Mouse (Mus musculus) stomach, embryonic 14.5 days (tissue): ENCODE results near the gene Elmo3. TPM values are rescaled to one million over a fixed set of nuclear protein-coding genes. Genes with fewer than 3 reads are reported as not detected.

Experiments used
- ATAC-seq: fragments of 200-750 bp; cut with Nextera tagmentation; 2 replicates; pipeline ENCODE4 v1.8.0; 2017; ENCODE audit warnings: low read depth, moderate TSS enrichment; ENCODE audit not compliant: insufficient number of reproducible peaks, insufficient read depth, low FRiP score
- H3K27ac ChIP-seq: fragments of 300-500 bp; sonication (generic); 2 replicates; pipeline ENCODE4 v1.5.1; 2014; ENCODE audit warnings: mild to moderate bottlenecking, low read length, moderate library complexity, mixed read lengths
- H3K27me3 ChIP-seq: fragments of 300-500 bp; sonication (generic); 2 replicates; pipeline ENCODE4 v1.6.1; 2014; ENCODE audit warnings: low read length, control low read depth, mixed read lengths; ENCODE audit not compliant: control insufficient read depth, insufficient read depth
- H3K36me3 ChIP-seq: fragments of 300-500 bp; sonication (generic); 2 replicates; pipeline ENCODE4 v1.6.1; 2014; ENCODE audit warnings: mild to moderate bottlenecking, control low read depth, low read length, moderate library complexity, mixed read lengths; ENCODE audit not compliant: control insufficient read depth, insufficient read depth
- H3K4me1 ChIP-seq: fragments of 300-500 bp; sonication (generic); 2 replicates; pipeline ENCODE4 v1.6.1; 2014; ENCODE audit warnings: low read length, control low read depth, mixed read lengths; ENCODE audit not compliant: control insufficient read depth, insufficient read depth
- H3K4me2 ChIP-seq: fragments of 300-500 bp; sonication (generic); replicated peaks from 2 replicates; pipeline ENCODE4 v1.6.1; 2014; ENCODE audit warnings: low read depth, low read length, control low read depth
- H3K4me3 ChIP-seq: fragments of 300-500 bp; sonication (generic); 2 replicates; pipeline ENCODE4 v1.5.1; 2014; ENCODE audit warnings: low read depth, low read length, control low read depth
- H3K9ac ChIP-seq: fragments of 300-500 bp; sonication (generic); replicated peaks from 2 replicates; pipeline ENCODE4 v1.6.1; 2014; ENCODE audit warnings: low read depth, mild to moderate bottlenecking, control low read depth, low read length, moderate library complexity, mixed read lengths
- H3K9me3 ChIP-seq: fragments of 300-500 bp; sonication (generic); 2 replicates; pipeline ENCODE4 v1.6.1; 2016; ENCODE audit warnings: low read depth, low read length, control low read depth; ENCODE audit not compliant: control insufficient read depth
- WGBS: fragments of 180-500 bp; shearing (Covaris S2); extraction: QIAGEN DNeasy Blood & Tissue Kit; methylation state at CpG from one replicate; pipeline ENCODE4 v1.1.7; 2014; 5-methylcytosine and 5-hydroxymethylcytosine counted together
- polyA plus RNA-seq: library from polyadenylated mRNA; unstranded; fragments of >200 nt; fragmentation: Nextera tagmentation; extraction: Ambion mirVana; gene quantifications from 2 replicates; pipeline ENCODE4 v1.2.1, GENCODE M21; 2014

Elmo3 gene
- polyA plus RNA-seq, 1 experiment from 2014 or later: 15.2 TPM

DNA sequence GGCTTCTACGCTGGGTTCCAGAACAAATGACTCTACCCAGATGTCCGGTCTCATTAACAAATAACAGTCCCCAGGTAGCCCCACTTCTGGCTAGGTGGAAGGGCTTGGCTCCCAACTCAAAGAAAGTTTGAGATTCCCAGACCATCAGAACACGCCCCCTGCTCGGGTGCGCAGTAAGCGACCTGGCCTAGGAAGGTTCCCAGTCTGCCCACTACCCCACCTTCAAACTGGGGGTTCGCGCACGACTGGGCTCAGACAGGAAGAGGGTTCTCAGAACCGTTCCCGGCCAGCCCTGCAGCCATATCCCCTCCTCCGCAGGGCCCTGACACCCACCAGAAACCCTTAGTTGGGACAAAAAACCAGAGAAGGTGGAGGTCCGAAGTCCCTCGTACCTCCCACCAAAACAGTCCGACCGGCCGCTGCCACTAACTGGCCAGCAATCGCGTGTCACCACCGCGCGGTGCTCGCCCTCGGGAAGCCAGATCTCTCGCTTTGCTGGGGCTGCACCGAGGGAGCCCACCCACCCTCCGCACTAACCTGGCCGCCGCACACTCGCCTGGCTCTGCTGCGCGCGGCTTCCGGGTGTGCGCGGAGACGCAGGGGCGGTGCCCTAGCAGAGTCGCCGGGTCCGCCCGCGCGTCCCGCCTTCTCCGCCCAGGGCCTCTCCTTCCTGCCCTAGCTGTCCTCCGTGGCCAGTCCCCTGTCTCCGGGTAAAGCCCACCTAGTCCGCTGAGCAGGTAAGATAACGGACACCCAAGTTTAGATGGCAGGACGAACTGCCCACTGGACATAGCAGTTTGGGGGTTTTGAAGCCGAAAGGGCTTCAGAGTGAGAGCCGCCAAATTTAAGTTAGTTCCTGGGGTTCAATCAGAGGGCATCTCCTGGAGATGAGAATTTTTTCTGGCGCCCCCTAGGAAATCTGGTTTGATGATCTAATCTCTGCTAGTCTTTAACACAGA lies 41.1 kb upstream of the Elmo3 start, which contains the start of the genes Tradd and Fbxl8:
Tradd (minus strand) TSS at position 586 of the 959 bp plus-strand sequence.
Fbxl8 (plus strand) TSS at position 625 of the 959 bp plus-strand sequence.
- Histone ChIP-seq H3K4me3 (peak within 1 kb of the TSS; percentile 71), H3K9ac (peak within 1 kb of the TSS; percentile 41), H3K27ac (no peak within 1 kb of the TSS), H3K4me1 (peaks cover 19% of the 10 kb centered on the region), H3K9me3 (no peaks in the 10 kb centered on the region), H3K27me3 (peaks cover 33% of the 10 kb centered on the region), H3K36me3 (no peaks in the 10 kb centered on the region), H3K4me2 (peak within 1 kb of the TSS; percentile 76)
- peak; percentile 83 for ATAC-seq
- WGBS: 1% methylated on average over 54 of the region's 54 CpGs

GRCm38 (mm10) chr8:105265128-105265527 lies 40.3 kb upstream of the Elmo3 start:
- H3K36me3 ChIP-seq: no peaks in the 10 kb centered on the region
- H3K9ac ChIP-seq: no peak overlapping the region; the same call in 1 of the 2 replicates
- H3K4me3 ChIP-seq: peak overlapping the region; percentile 71
- H3K27me3 ChIP-seq: peaks cover 32% of the 10 kb centered on the region
- no peaks in the 10 kb centered on the region for H3K9me3 ChIP-seq
- no peak overlapping the region for H3K27ac ChIP-seq
- peaks cover 21% of the 10 kb centered on the region for H3K4me1 ChIP-seq
- H3K4me2 ChIP-seq: peak overlapping the region; percentile 76
- 11% methylated on average over 10 of the region's 10 CpGs for WGBS
- ATAC-seq: no peak

GRCm38 (mm10) chr8:105266775-105267174 lies 38.6 kb upstream of the Elmo3 start:
- no peak overlapping the region for H3K9ac ChIP-seq
- H3K4me1 ChIP-seq: peaks cover 21% of the 10 kb centered on the region
- no peak overlapping the region for H3K4me2 ChIP-seq
- no peak for ATAC-seq
- WGBS: 26% methylated on average over 13 of the region's 13 CpGs
- H3K27me3 ChIP-seq: peaks cover 45% of the 10 kb centered on the region
- no peaks in the 10 kb centered on the region for H3K36me3 ChIP-seq
- no peak overlapping the region for H3K4me3 ChIP-seq
- H3K27ac ChIP-seq: no peak overlapping the region
- H3K9me3 ChIP-seq: no peaks in the 10 kb centered on the region

GRCm38 (mm10) chr8:105268342-105269074 lies 36.9 kb upstream of the Elmo3 start:
- under 1% methylated on average over 65 of the region's 65 CpGs for WGBS
- Histone ChIP-seq H3K27me3 (peaks cover 55% of the 10 kb centered on the region), H3K9ac (no peak overlapping the region; the same call in 1 of the 2 replicates), H3K4me3 (peak overlapping the region; percentile 40), H3K4me1 (peaks cover 21% of the 10 kb centered on the region), H3K9me3 (no peaks in the 10 kb centered on the region), H3K36me3 (no peaks in the 10 kb centered on the region), H3K4me2 (peak overlapping the region; percentile 76), H3K27ac (no peak overlapping the region)
- peak; percentile 38 for ATAC-seq

DNA sequence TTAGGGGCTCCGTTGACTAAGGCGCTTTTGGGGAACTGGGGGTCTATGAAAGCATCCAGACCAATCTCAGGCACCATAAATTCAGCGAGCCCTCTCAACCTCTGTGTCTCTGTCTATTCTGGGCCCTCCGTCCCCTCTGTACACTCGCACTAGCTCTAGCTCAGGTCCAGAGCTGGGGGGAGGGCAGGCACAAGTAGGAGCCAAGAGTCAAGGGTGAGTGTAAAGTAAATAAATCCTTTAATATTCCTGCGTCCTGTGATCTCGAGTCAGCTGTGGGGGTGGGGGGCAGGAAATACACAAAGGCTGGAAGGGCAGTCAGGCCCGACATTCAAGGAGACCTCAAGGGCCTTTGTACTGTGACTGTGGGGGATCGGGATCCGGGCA lies 36.3 kb upstream of the Elmo3 start:
- Histone ChIP-seq H3K4me1 (peaks cover 21% of the 10 kb centered on the region), H3K4me3 (peak overlapping the region; percentile 40), H3K27me3 (peaks cover 59% of the 10 kb centered on the region), H3K9me3 (no peaks in the 10 kb centered on the region), H3K9ac (0 out of 2 replicates have a peak overlapping the region, but pooled peaks have one; percentile 15), H3K36me3 (no peaks in the 10 kb centered on the region), H3K27ac (no peak overlapping the region), H3K4me2 (peak overlapping the region; percentile 76)
- no peak for ATAC-seq
- 2% methylated on average over 10 of the region's 10 CpGs for WGBS

- H3K36me3 ChIP-seq: no peaks in the 10 kb centered on the region
- H3K9me3 ChIP-seq: no peaks in the 10 kb centered on the region
- H3K27me3 ChIP-seq: peaks cover 63% of the 10 kb centered on the region
- ATAC-seq: peak; percentile 30; the same call in 1 of the 2 replicates
- 1% methylated on average over 42 of the region's 42 CpGs for WGBS
- H3K9ac ChIP-seq: peak within 1 kb of the TSS; percentile 15
- peaks cover 21% of the 10 kb centered on the region for H3K4me1 ChIP-seq
- peak within 1 kb of the TSS; percentile 40 for H3K4me3 ChIP-seq
- peak within 1 kb of the TSS; percentile 76 for H3K4me2 ChIP-seq
- H3K27ac ChIP-seq: no peak within 1 kb of the TSS
These were observed 35.9 kb upstream of the Elmo3 start, which contains the start of gene Hsf4 for GRCm38 (mm10) chr8:105269461-105269947. Gene Hsf4, plus strand, starts transcription at chr8:105269801.

DNA sequence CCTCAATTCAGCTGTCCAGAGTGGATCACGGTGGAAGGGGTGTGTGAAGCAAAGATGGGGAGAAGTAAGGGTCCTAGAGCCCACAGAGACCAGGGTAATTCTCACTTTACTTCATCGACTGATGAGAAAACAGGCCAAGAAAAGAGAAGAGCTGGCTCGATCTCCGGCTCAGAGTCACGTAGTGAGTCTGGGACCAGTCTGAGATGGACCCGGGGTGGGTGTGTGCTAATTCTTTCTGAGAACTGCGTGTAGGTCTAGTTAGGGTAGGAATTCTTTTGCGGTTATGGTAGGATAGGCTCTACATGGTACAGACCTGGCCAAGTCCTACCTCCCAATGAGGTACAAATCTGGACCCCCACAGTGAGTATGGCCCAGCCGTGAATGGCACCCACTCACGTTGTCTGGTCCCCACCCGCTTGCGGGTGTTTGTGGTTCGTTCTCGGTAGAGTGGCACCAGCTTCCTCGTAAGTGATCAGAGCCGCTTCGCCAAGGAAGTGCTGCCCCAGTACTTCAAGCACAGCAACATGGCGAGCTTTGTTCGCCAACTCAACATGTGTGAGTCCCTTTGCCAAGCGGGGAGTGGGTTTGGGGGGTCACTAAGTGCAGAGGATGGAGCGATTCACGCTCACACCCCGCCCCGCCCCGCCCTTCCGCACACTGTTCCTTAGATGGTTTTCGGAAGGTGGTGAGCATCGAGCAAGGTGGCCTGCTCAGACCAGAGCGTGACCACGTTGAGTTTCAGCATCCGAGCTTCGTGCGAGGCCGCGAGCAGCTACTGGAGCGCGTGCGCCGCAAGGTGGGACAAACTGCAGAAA lies 35.1 kb upstream of the Elmo3 start:
- no peak overlapping the region for H3K9ac ChIP-seq
- H3K4me3 ChIP-seq: peak overlapping the region; percentile 40
- 6% methylated on average over 39 of the region's 39 CpGs for WGBS
- no peaks in the 10 kb centered on the region for H3K36me3 ChIP-seq
- ATAC-seq: no peak
- H3K4me2 ChIP-seq: peak overlapping the region; percentile 76
- no peak overlapping the region for H3K27ac ChIP-seq
- H3K9me3 ChIP-seq: no peaks in the 10 kb centered on the region
- H3K4me1 ChIP-seq: peaks cover 19% of the 10 kb centered on the region
- H3K27me3 ChIP-seq: peaks cover 71% of the 10 kb centered on the region
